Mouse (Mus musculus): Measurements from ENCODE around the gene Golm1.

- TF ChIP-seq CTCF (IDR thresholded peaks at IDR 0.05; ENCODE audit: control insufficient read depth, insufficient read depth, insufficient replicate concordance, low read depth, low read length) (no peak), POLR2A (IDR thresholded peaks at IDR 0.05; ENCODE audit: control insufficient read depth, low read depth, low read length) (no peak)
These were observed 50.7 kb downstream of the Golm1 start for GRCm38 (mm10) chr13:59624903-59625302.
